Mouse (Mus musculus): ENCODE measurements at regions not wholly inside any gene's neighbourhood (a gene's known extent, or its start where the extent isn't known, plus 50 kb on each side); places are given as distances from the start of the nearest gene placed in this dataset.

DNA sequence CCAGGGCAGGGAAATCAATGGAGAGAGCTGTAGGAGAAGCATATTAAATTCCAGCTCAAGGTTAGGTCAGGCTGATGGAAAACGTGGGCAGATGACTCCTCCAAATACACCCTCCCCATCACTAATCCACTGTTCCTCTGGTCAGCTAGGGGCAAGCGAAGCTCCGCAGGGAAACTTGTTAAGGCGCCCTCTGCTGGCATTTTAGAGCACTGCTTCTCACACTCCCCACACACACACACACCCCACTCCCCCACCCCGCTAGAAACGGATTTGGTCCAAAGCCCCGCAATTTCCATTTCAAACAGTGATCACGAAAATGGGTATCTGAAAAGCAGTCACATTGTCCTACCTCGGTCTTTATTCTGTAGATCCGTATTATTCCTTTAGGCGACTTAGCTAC lies 259.0 kb upstream of the Gpc5 start:
- Histone ChIP-seq H3K4me2 (replicated peaks) (no peak overlapping the region), H3K27ac (no peak overlapping the region), H3K9me3 (ENCODE audit: control insufficient read depth, low read length) (no peaks in the 10 kb centered on the region), H3K4me3 (replicated peaks; ENCODE audit: low read length) (no peak overlapping the region), H3K36me3 (replicated peaks; ENCODE audit: control insufficient read depth, insufficient read depth) (no peaks in the 10 kb centered on the region), H3K4me1 (replicated peaks; ENCODE audit: control insufficient read depth, insufficient read depth, low read length) (peaks cover 11% of the 10 kb centered on the region), H3K9ac (no peak overlapping the region), H3K27me3 (ENCODE audit: control insufficient read depth, insufficient read depth, low read length) (no peaks in the 10 kb centered on the region)
- DNase-seq (ENCODE audit: low spot score) (no peak), ATAC-seq (ENCODE audit: low FRiP score) (no peak)
- 56% methylated on average over 11 of the region's 11 CpGs for WGBS

GRCm38 (mm10) chr14:114836723-114837349 lies 255.2 kb upstream of the Gpc5 start:
- Histone ChIP-seq H3K9ac (no peak overlapping the region), H3K27me3 (ENCODE audit: control insufficient read depth, insufficient read depth, low read length) (no peaks in the 10 kb centered on the region), H3K9me3 (ENCODE audit: control insufficient read depth, low read length) (no peaks in the 10 kb centered on the region), H3K4me1 (replicated peaks; ENCODE audit: control insufficient read depth, insufficient read depth, low read length) (peaks cover 7% of the 10 kb centered on the region), H3K27ac (no peak overlapping the region), H3K4me2 (replicated peaks) (no peak overlapping the region), H3K36me3 (replicated peaks; ENCODE audit: control insufficient read depth, insufficient read depth) (no peaks in the 10 kb centered on the region), H3K4me3 (replicated peaks; ENCODE audit: low read length) (no peak overlapping the region)
- DNase-seq (ENCODE audit: low spot score) (no peak), ATAC-seq (ENCODE audit: low FRiP score) (no peak)
- WGBS: 53% methylated on average over 3 of the region's 3 CpGs

- DNase-seq (ENCODE audit: low spot score): no peak
- no peak overlapping the region for H3K27ac ChIP-seq
- H3K4me1 ChIP-seq (replicated peaks; ENCODE audit: control insufficient read depth, insufficient read depth, low read length): peaks cover 7% of the 10 kb centered on the region
- H3K9ac ChIP-seq: no peak overlapping the region
- 29% methylated on average over 16 of the region's 16 CpGs for WGBS
- H3K36me3 ChIP-seq (replicated peaks; ENCODE audit: control insufficient read depth, insufficient read depth): no peaks in the 10 kb centered on the region
- no peak for ATAC-seq (ENCODE audit: low FRiP score)
- H3K27me3 ChIP-seq (ENCODE audit: control insufficient read depth, insufficient read depth, low read length): no peaks in the 10 kb centered on the region
- no peak overlapping the region for H3K4me3 ChIP-seq (replicated peaks; ENCODE audit: low read length)
- H3K4me2 ChIP-seq (replicated peaks): peak overlapping the region; percentile 42
- no peaks in the 10 kb centered on the region for H3K9me3 ChIP-seq (ENCODE audit: control insufficient read depth, low read length)
Observed at GRCm38 (mm10) chr14:114837652-114838276, 254.3 kb upstream of the Gpc5 start.

- peaks cover 7% of the 10 kb centered on the region for H3K4me1 ChIP-seq (replicated peaks; ENCODE audit: control insufficient read depth, insufficient read depth, low read length)
- DNase-seq (ENCODE audit: low spot score): no peak
- 73% methylated on average over 2 of the region's 2 CpGs for WGBS
- no peak overlapping the region for H3K27ac ChIP-seq
- ATAC-seq (ENCODE audit: low FRiP score): no peak
- H3K36me3 ChIP-seq (replicated peaks; ENCODE audit: control insufficient read depth, insufficient read depth): no peaks in the 10 kb centered on the region
- no peak overlapping the region for H3K4me3 ChIP-seq (replicated peaks; ENCODE audit: low read length)
- no peak overlapping the region for H3K4me2 ChIP-seq (replicated peaks)
- H3K9me3 ChIP-seq (ENCODE audit: control insufficient read depth, low read length): no peaks in the 10 kb centered on the region
- no peak overlapping the region for H3K9ac ChIP-seq
- no peaks in the 10 kb centered on the region for H3K27me3 ChIP-seq (ENCODE audit: control insufficient read depth, insufficient read depth, low read length)
Observed at GRCm38 (mm10) chr14:114839340-114839903, 252.6 kb upstream of the Gpc5 start.

- H3K4me2 ChIP-seq (replicated peaks): no peak overlapping the region
- no peaks in the 10 kb centered on the region for H3K27me3 ChIP-seq (ENCODE audit: control insufficient read depth, insufficient read depth, low read length)
- 89% methylated on average over 5 of the region's 5 CpGs for WGBS
- H3K27ac ChIP-seq: no peak overlapping the region
- H3K36me3 ChIP-seq (replicated peaks; ENCODE audit: control insufficient read depth, insufficient read depth): no peaks in the 10 kb centered on the region
- no peak overlapping the region for H3K9ac ChIP-seq
- H3K4me1 ChIP-seq (replicated peaks; ENCODE audit: control insufficient read depth, insufficient read depth, low read length): peaks cover 7% of the 10 kb centered on the region
- ATAC-seq (ENCODE audit: low FRiP score): no peak
- DNase-seq (ENCODE audit: low spot score): no peak
- no peak overlapping the region for H3K4me3 ChIP-seq (replicated peaks; ENCODE audit: low read length)
- H3K9me3 ChIP-seq (ENCODE audit: control insufficient read depth, low read length): no peaks in the 10 kb centered on the region
Observed at GRCm38 (mm10) chr14:114840766-114841165, 251.2 kb upstream of the Gpc5 start.

- 73% methylated on average over 5 of the region's 5 CpGs for whole genome bisulfite sequencing
- Histone ChIP-seq H3K9ac (no peak overlapping the region), H3K4me1 (replicated peaks; ENCODE audit: control insufficient read depth, insufficient read depth, low read length) (peaks cover 7% of the 10 kb centered on the region), H3K27ac (no peak overlapping the region), H3K4me3 (replicated peaks; ENCODE audit: low read length) (no peak overlapping the region), H3K36me3 (replicated peaks; ENCODE audit: control insufficient read depth, insufficient read depth) (no peaks in the 10 kb centered on the region), H3K4me2 (replicated peaks) (no peak overlapping the region), H3K9me3 (ENCODE audit: control insufficient read depth, low read length) (no peaks in the 10 kb centered on the region), H3K27me3 (ENCODE audit: control insufficient read depth, insufficient read depth, low read length) (no peaks in the 10 kb centered on the region)
- DNase-seq (ENCODE audit: low spot score): no peak
- ATAC-seq (ENCODE audit: low FRiP score): no peak
Observed at GRCm38 (mm10) chr14:114841552-114841951, 250.5 kb upstream of the Gpc5 start.

- ATAC-seq (ENCODE audit: low FRiP score) (no peak), DNase-seq (ENCODE audit: low spot score) (no peak)
- H3K9ac ChIP-seq: no peak overlapping the region
- 87% methylated on average over 8 of the region's 8 CpGs for WGBS
- H3K27ac ChIP-seq: no peak overlapping the region
- H3K36me3 ChIP-seq (replicated peaks; ENCODE audit: control insufficient read depth, insufficient read depth): no peaks in the 10 kb centered on the region
- no peak overlapping the region for H3K4me3 ChIP-seq (replicated peaks; ENCODE audit: low read length)
- H3K27me3 ChIP-seq (ENCODE audit: control insufficient read depth, insufficient read depth, low read length): no peaks in the 10 kb centered on the region
- no peaks in the 10 kb centered on the region for H3K9me3 ChIP-seq (ENCODE audit: control insufficient read depth, low read length)
- H3K4me2 ChIP-seq (replicated peaks): no peak overlapping the region
- peaks cover 7% of the 10 kb centered on the region for H3K4me1 ChIP-seq (replicated peaks; ENCODE audit: control insufficient read depth, insufficient read depth, low read length)
Observed at GRCm38 (mm10) chr14:114842327-114842726, 249.7 kb upstream of the Gpc5 start.

GRCm38 (mm10) chr14:114843105-114843743 lies 248.8 kb upstream of the Gpc5 start:
- H3K4me1 ChIP-seq (replicated peaks; ENCODE audit: control insufficient read depth, insufficient read depth, low read length): no peaks in the 10 kb centered on the region
- ATAC-seq (ENCODE audit: low FRiP score): peak; percentile 46; the same call in 1 of the 2 replicates
- H3K9ac ChIP-seq: no peak overlapping the region
- no peak overlapping the region for H3K4me2 ChIP-seq (replicated peaks)
- H3K9me3 ChIP-seq (ENCODE audit: control insufficient read depth, low read length): no peaks in the 10 kb centered on the region
- H3K27ac ChIP-seq: no peak overlapping the region
- WGBS: 29% methylated on average over 6 of the region's 6 CpGs
- H3K4me3 ChIP-seq (replicated peaks; ENCODE audit: low read length): no peak overlapping the region
- H3K36me3 ChIP-seq (replicated peaks; ENCODE audit: control insufficient read depth, insufficient read depth): no peaks in the 10 kb centered on the region
- no peaks in the 10 kb centered on the region for H3K27me3 ChIP-seq (ENCODE audit: control insufficient read depth, insufficient read depth, low read length)
- DNase-seq (ENCODE audit: low spot score): no peak

- Histone ChIP-seq H3K4me2 (replicated peaks) (no peak overlapping the region), H3K27ac (no peak overlapping the region), H3K36me3 (replicated peaks; ENCODE audit: control insufficient read depth, insufficient read depth) (no peaks in the 10 kb centered on the region), H3K4me3 (replicated peaks; ENCODE audit: low read length) (no peak overlapping the region), H3K27me3 (ENCODE audit: control insufficient read depth, insufficient read depth, low read length) (no peaks in the 10 kb centered on the region), H3K9ac (no peak overlapping the region), H3K9me3 (ENCODE audit: control insufficient read depth, low read length) (no peaks in the 10 kb centered on the region), H3K4me1 (replicated peaks; ENCODE audit: control insufficient read depth, insufficient read depth, low read length) (peaks cover 8% of the 10 kb centered on the region; the same call in 1 of the 2 replicates)
- DNase-seq (ENCODE audit: low spot score): peak; percentile 77
- ATAC-seq (ENCODE audit: low FRiP score): peak; percentile 56; the same call in 1 of the 2 replicates
- 27% methylated on average over 9 of the region's 9 CpGs for WGBS
Observed at GRCm38 (mm10) chr14:114854324-114855054, 237.5 kb upstream of the Gpc5 start.

Data from hindbrain, embryonic 14.5 days (tissue).